Comparison of ENCODE assay signal across 8 mouse cellular contexts in the genomic region with DNA sequence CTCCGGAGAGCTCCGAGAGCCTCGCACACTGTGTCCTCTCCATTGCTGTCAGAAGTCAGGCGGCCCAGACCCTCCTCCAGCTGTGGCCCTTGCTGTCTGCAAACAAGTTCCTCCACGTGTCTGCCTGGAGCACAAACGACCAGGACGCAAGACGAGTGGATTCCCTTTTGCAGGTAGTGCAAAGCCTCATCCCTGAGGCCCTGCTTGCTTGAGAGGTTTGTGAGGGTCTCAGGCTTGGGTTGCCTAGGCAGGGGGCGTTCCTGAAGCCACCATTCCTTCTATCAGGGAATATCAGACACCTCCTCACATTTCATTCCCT. TPM values are rescaled to one million over a fixed set of nuclear protein-coding genes. Genes with fewer than 3 reads are reported as not detected.
DNase-seq lines count a peak whose midpoint lies in the region; ATAC-seq and TF ChIP-seq lines count a peak whose summit lies in the region.

No protein-coding gene starts in this region.

- TF ChIP-seq CTCF in lung, embryonic 14.5 days (IDR thresholded peaks at IDR 0.05; ENCODE audit: low read depth), result no peak
- TF ChIP-seq CTCF in olfactory bulb, adult 2 months (IDR thresholded peaks at IDR 0.05; ENCODE audit: insufficient read depth, low read depth, low read length), result no peak

- H3K9ac ChIP-seq in lung, embryonic 14.5 days, result no peak overlapping the region
- H3K9ac ChIP-seq in forebrain, embryonic 13.5 days, result no peak overlapping the region
- no peak overlapping the region for H3K9ac ChIP-seq in limb, embryonic 13.5 days

- H3K27ac ChIP-seq in lung, embryonic 14.5 days (ENCODE audit: low read depth), result no peak overlapping the region
- no peak overlapping the region for H3K27ac ChIP-seq in forebrain, embryonic 13.5 days
- H3K27ac ChIP-seq in limb, embryonic 13.5 days, result no peak overlapping the region
- no peak overlapping the region for H3K27ac ChIP-seq in olfactory bulb, adult 2 months (ENCODE audit: insufficient read depth, low read depth, low read length)

- peak overlapping the region; percentile 28; the same call in 1 of the 2 replicates for H3K4me3 ChIP-seq in lung, embryonic 14.5 days (ENCODE audit: low read depth, low read length)
- peak overlapping the region; percentile 41 for H3K4me3 ChIP-seq in forebrain, embryonic 13.5 days
- peak overlapping the region; percentile 45 for H3K4me3 ChIP-seq in limb, embryonic 13.5 days
- H3K4me3 ChIP-seq in olfactory bulb, adult 2 months (ENCODE audit: insufficient read depth, low read depth, low read length), result peak overlapping the region; percentile 68

- 0 out of 2 replicates have a peak, but pooled peaks have one; percentile 13 for TF ChIP-seq POLR2A in olfactory bulb, adult 2 months (IDR thresholded peaks at IDR 0.05; ENCODE audit: insufficient read depth, low read depth, low read length)

- no peak for DNase-seq in lung, embryonic 14.5 days
- no peak for DNase-seq in lung, postnatal 10 days
- no peak for DNase-seq in thymus, postnatal 14 days
- no peak for DNase-seq in urinary bladder, postnatal 10 days (ENCODE audit: low spot score)
- DNase-seq in c-Kit-positive CD71-positive TER-119-positive erythroid progenitor cells, embryonic 14.5 days (ENCODE audit: low spot score), result no peak

- H3K27me3 ChIP-seq in lung, embryonic 14.5 days (ENCODE audit: insufficient read depth, low read length), result peaks cover 23% of the 10 kb centered on the region
- peaks cover 60% of the 10 kb centered on the region for H3K27me3 ChIP-seq in forebrain, embryonic 13.5 days
- peaks cover 70% of the 10 kb centered on the region for H3K27me3 ChIP-seq in limb, embryonic 13.5 days

- H3K36me3 ChIP-seq in lung, embryonic 14.5 days (ENCODE audit: insufficient read depth), result no peaks in the 10 kb centered on the region
- H3K36me3 ChIP-seq in forebrain, embryonic 13.5 days (ENCODE audit: poor library complexity, severe bottlenecking), result no peaks in the 10 kb centered on the region
- no peaks in the 10 kb centered on the region for H3K36me3 ChIP-seq in limb, embryonic 13.5 days

- H3K4me1 ChIP-seq in lung, embryonic 14.5 days (ENCODE audit: insufficient read depth), result no peaks in the 10 kb centered on the region
- H3K4me1 ChIP-seq in forebrain, embryonic 13.5 days, result peaks cover 11% of the 10 kb centered on the region
- peaks cover 11% of the 10 kb centered on the region for H3K4me1 ChIP-seq in limb, embryonic 13.5 days
- peaks cover 15% of the 10 kb centered on the region for H3K4me1 ChIP-seq in olfactory bulb, adult 2 months (ENCODE audit: control insufficient read depth, insufficient read depth, low read length)

- 4% methylated on average over 9 of the region's 9 CpGs for WGBS in lung, embryonic 14.5 days
- WGBS in forebrain, embryonic 13.5 days, result 3% methylated on average over 9 of the region's 9 CpGs
- WGBS in limb, embryonic 13.5 days, result 4% methylated on average over 9 of the region's 9 CpGs
- 8% methylated on average over 9 of the region's 9 CpGs for WGBS in olfactory bulb, adult 2 months

- no peak for ATAC-seq in lung, embryonic 14.5 days (ENCODE audit: insufficient read depth)
- ATAC-seq in forebrain, embryonic 13.5 days, result no peak
- no peak for ATAC-seq in limb, embryonic 13.5 days (ENCODE audit: low FRiP score, low read depth)

- H3K4me2 ChIP-seq in lung, embryonic 14.5 days, result peak overlapping the region; percentile 70
- peak overlapping the region; percentile 71 for H3K4me2 ChIP-seq in forebrain, embryonic 13.5 days
- peak overlapping the region; percentile 87 for H3K4me2 ChIP-seq in limb, embryonic 13.5 days (replicated peaks)

- no peaks in the 10 kb centered on the region for H3K9me3 ChIP-seq in lung, embryonic 14.5 days (ENCODE audit: low read depth, low read length)
- H3K9me3 ChIP-seq in forebrain, embryonic 13.5 days (replicated peaks), result no peaks in the 10 kb centered on the region
- no peaks in the 10 kb centered on the region for H3K9me3 ChIP-seq in limb, embryonic 13.5 days

RNA-seq across cellular contexts. Expression of gene Gabrd, which starts 0.3 kb away (rescaled TPM):
- polyA plus RNA-seq in lung, embryonic 14.5 days (2014; fragmentation: Nextera tagmentation; extraction: Ambion mirVana), result not detected in 2 replicates
- polyA plus RNA-seq in forebrain, embryonic 13.5 days (2015; fragmentation: Nextera tagmentation; extraction: Ambion mirVana), result 0.31 and 0.35 TPM in 2 replicates
- 0.15 and 0.29 TPM in 2 replicates for polyA plus RNA-seq in limb, embryonic 13.5 days (2015; fragmentation: Nextera tagmentation; extraction: Ambion mirVana)
- polyA plus RNA-seq in olfactory bulb, adult 2 months (2012; ENCODE audit: insufficient read depth, insufficient read length, low replicate concordance, missing spikeins), result not detected in 2 replicates

RNA-seq across cellular contexts. Expression of gene Cfap74, which starts 10.8 kb away (rescaled TPM):
- 1.8 TPM in 2 replicates for polyA plus RNA-seq in lung, embryonic 14.5 days (2014; fragmentation: Nextera tagmentation; extraction: Ambion mirVana)
- polyA plus RNA-seq in forebrain, embryonic 13.5 days (2015; fragmentation: Nextera tagmentation; extraction: Ambion mirVana), result 4.3 and 4.9 TPM in 2 replicates
- 5.6 and 6.1 TPM in 2 replicates for polyA plus RNA-seq in limb, embryonic 13.5 days (2015; fragmentation: Nextera tagmentation; extraction: Ambion mirVana)
- not detected in 2 replicates for polyA plus RNA-seq in olfactory bulb, adult 2 months (2012; ENCODE audit: insufficient read depth, insufficient read length, low replicate concordance, missing spikeins)

RNA-seq across cellular contexts. Expression of gene Prkcz, which starts 37.0 kb away (rescaled TPM):
- 12.7 and 13.4 TPM in 2 replicates for polyA plus RNA-seq in lung, embryonic 14.5 days (2014; fragmentation: Nextera tagmentation; extraction: Ambion mirVana)
- 33.2 and 42.1 TPM in 2 replicates for polyA plus RNA-seq in forebrain, embryonic 13.5 days (2015; fragmentation: Nextera tagmentation; extraction: Ambion mirVana)
- 7.2 and 9.2 TPM in 2 replicates for polyA plus RNA-seq in limb, embryonic 13.5 days (2015; fragmentation: Nextera tagmentation; extraction: Ambion mirVana)
- not detected in 2 replicates for polyA plus RNA-seq in olfactory bulb, adult 2 months (2012; ENCODE audit: insufficient read depth, insufficient read length, low replicate concordance, missing spikeins)
